Mouse (Mus musculus): ENCODE data around the gene Ism1.

- TF ChIP-seq CTCF (IDR thresholded peaks at IDR 0.05; ENCODE audit: low read depth, low read length) (no peak), POLR2A (IDR thresholded peaks at IDR 0.05; ENCODE audit: borderline replicate concordance, low read depth, low read length) (no peak)
Observed at GRCm38 (mm10) chr2:139700609-139701008, 22.6 kb downstream of the Ism1 start.

All from bone marrow macrophage, adult 2 months (primary cell).